Mouse (Mus musculus) adrenal gland, adult 8-10 months (tissue): ENCODE data around the gene Stk32c. TPM values are rescaled to one million over a fixed set of nuclear protein-coding genes. Genes with fewer than 3 reads are reported as not detected.

Source experiments
- DNase-seq: peaks from one replicate; pipeline ENCODE4 v3.0.0; 2022
- total RNA-seq, 4 experiments: library from RNA; stranded (reverse); gene quantifications; 2 replicates each; pipeline ENCODE4 v1.2.4; 2022

Gene Stk32c
- total RNA-seq, 4 experiments from 2014 or later: 4.0 to 6.7 (median 5.4) TPM

DNA sequence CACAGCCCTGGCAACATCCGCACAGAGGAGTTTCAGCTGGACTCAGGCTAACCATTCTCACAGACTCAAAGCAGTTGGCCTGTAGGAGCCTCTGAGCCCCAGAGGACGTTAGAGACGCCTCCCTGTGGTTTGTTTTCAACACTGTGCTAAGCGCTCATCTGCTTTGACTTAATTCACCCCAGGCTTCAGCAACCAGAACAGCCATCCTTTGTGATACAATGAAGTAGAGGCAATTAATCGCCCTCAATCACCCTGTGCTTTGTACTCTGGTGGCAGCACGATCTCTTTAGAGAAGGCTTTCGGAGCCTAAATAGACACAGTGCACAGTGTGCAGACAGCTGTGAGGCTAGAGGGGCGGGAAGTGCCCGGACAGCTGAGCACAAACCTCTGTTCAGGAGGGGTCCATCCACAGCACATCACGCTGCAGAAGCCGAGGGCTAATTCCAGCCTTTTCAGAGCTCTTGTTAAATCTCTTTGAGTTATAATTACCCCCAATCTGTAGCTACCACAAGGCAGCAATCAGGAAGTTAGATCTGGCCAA, 73.1 kb downstream of the Stk32c start:
- no peak for DNase-seq

DNA sequence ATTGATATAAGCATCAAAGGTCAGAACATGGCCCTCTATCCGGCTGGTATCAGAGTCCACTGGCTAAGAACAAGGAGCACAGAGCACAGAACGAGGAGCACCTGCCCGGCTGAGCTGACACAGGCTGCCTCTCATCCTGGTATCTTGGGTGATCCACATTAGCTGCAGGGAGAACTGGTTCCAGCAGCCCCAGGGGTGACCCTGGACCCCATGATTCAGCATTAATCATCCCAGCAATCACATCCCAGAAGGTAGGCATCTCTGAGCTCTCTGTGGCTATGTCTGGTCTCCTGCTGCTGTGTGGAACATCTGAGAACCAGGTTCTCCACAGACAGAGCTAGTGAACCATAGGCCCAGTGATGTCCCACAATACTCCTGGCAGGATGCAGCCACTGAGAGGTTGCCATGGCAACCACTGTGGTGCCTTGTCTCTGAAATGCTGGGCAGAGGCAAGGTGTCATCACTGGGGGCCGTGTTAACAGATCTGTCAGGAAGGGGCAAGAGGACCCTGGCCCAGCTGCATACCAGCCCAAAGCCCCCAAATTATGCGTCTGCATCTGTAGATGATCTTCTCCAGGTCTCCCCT, 76.1 kb downstream of the Stk32c start:
- DNase-seq: no peak

DNA sequence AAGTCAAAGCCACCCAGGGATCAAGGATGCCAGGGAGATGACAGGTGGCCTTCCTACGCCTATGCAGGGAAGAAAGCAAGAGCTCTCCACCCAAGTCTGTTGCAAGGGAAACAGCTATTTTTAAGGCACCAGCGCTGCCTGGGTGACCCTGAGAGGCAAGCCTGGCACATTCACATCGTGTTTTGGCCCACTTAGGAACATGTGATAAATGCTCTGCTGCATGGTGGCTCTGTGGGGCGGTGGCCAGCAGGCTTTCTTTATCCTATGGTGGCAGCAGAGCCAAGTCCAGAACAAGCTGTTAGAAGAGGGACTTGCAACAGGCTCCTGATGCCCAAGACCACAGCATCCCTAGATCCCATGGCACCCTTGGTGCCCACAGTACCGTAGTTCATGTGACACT, 77.9 kb downstream of the Stk32c start:
- no peak for DNase-seq

DNA sequence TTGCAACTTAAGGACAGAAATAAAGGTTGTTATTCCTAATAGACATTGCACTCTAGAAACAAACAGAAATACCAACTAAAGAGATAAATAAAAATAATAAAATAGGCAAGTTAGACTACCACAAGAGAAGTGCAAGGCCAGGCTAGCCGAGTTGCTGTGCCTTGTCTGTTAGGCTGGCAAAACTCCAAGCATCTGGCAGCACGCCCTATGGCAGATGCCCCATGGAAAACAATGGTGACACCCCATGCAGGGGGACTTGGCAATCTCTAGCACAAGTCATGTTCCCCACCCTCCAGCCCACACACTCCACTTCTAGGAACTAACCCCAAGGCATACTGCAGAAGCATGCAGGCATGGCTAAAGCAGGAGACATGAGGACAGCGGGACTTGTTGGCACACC, 79.7 kb downstream of the Stk32c start:
- DNase-seq: peak; percentile 41

DNA sequence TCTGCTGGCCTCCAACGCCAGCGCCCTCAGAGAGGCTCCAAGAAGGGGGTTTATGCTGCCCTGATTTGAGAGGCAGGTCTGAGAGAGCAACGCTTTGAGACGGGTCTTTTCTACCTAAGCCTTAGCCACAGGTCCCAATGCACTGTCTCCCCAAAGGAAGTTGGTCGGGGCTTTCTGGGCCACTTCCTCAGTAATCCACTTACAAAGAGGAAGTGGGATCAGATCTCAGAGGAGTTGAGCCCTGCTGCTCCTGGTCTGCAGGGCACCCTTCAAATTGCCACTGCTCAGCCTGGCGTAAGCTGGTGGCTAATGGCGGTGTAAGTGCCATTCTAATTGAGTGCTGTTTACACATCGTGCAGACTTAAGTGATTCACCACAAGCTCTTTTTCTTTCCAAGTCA, 81.6 kb downstream of the Stk32c start:
- DNase-seq: no peak

DNA sequence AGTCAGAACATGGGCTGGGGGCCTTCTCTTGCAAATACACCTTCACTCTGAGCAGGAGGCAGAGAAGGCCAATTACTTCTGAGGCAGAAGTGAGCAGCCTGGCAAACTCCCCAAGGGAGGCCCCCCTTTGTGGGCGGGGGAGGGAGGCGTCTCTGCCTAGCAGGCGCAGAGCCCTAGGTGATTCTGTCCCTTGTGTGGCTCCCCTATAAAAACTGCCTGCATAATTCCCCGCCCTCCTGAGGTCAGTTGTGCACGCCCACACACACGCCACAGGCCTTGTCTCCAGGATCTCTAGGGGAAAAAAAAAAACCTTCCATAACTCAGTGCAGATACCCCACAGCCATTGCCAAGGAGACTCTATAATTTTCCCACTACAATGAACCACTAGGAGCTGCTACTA, 82.7 kb downstream of the Stk32c start:
- no peak for DNase-seq

DNA sequence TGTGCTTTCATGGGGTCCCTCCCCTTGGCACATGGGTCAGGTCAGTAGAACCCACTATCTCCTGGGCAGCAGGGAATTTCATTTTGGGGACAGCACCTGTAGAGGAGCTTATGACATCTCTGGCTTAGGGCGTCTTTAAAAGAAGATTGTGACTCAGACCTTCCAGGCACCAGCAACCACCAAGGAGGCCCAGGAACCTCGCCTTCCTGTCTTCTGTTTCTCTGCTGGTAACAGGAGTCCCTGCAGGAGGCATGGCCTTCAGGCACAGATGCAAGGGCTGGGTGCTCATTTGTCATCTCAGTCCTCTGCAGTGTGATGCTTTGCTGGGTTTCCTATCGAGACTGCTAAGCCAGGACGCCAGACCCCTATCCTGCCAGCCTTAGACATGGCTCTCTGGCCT, 84.1 kb downstream of the Stk32c start:
- DNase-seq: no peak

DNA sequence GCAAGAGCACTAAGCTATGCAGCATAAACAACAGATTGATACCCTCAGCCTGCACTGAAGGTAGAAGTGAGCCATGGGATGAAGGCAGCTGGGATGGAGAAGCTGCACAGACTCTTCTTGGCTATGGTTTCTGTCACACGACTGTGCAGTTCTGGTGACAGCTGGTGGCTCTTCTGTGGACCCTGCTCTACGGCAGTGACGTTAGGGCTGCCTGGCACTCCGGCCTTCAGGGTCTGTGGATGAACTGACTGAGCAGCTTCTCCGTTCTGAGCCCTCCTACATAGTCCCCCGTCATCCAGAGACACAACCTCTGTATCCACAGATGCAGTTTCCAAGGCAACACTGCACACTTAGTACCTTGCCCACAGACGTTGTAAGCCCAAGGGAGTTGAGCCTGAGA, 86.6 kb downstream of the Stk32c start:
- DNase-seq: no peak

DNA sequence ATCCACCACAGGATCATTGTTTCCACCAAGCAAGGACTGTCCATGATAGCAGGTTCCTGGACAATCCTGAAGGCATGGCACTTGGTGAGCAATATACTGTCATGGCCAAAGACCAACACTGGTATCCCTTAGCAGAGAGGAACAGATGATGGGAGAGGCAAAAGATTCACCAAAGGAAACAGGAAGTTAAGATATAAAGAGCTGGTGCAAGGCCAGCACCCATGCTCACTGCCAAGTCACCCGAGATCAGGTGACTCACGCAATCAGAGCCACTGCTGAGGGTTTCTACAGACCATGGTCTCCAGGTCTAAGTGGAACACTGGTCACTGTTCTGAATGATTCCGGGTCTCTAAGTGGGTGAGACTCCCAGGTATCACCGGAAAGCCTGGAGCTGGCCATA, 87.2 kb downstream of the Stk32c start:
- no peak for DNase-seq

DNA sequence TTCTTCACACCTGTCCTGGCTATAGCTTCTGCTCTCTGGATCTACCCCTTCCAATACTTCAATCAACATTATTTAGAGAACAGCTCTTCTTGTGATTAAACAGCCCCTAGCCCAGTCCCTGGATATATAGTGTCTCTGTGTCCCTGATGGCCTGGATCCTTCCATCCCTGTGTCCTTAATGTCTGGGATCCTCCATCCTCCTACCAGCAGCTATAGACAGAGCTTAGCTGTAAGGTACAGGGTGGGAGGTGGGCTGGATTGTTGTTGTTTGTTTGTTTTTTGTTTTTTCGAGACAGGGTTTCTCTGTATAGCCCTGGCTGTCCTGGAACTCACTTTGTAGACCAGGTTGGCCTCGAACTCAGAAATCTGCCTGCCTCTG, 93.3 kb downstream of the Stk32c start:
- DNase-seq: no peak

DNA sequence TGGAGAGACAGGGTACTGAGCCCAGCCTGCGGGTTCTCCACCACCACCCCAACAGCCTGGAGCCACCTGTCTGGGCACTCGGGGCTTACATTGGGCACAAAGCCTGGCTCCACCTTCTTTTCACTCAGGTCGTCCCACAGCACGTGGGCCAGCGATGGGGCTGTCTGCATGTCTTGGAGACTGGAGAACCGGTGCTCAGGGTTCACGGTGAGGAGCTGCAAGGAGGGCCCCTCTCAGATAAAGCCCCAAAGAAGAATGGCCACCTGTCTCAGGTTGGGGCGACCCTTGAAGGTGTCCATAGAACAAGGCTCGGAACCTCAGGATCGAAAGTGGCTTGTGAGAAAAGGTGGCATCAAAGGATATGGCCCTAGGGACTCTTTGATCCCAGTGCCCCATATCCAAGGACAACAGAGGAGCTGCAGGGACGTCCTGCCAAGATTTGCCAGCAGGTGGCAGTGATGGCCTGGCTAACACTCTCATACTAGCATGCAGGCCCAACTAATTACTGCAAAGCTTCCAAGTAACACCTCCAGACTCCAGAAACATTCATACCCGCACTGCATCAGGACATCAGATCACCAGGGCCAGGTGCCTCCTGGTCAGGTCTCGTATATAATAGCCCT, 93.8 kb downstream of the Stk32c start:
- DNase-seq: peak; percentile 72

DNA sequence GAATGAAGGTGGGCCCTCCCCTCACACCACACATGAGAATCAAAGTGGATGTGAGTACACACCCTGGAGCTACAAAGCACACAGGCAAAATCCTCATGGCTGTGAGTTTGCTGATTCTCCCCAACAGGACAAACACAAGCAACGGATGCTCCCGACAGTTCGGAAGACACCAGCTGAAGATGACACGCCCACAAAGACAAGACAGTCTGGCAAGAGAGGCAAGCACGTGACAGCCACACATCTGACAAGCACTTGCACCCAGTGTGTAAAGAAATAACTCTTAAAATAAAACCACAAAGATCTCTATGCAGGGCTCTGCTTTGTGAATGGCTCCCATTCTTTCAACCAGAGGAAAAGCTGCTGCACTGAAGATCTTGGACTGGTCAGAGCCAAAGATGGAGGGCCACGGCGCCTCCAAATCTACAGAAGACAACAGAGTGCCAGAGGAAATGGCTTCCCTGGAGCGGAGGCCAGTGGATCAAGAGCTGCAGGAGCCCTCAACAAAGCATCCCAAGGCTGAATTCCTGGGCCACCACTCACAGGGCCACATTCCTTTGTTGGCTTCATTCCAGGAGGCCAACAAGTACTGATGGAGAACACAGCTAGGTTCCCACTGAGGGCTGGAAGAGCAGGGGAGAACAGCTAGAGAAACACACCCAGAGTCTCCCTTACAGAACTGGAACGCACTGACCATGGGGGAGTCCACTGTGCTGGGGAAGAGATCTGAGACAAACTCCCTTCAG, 105.0 kb downstream of the Stk32c start:
- peak; percentile 51 for DNase-seq

DNA sequence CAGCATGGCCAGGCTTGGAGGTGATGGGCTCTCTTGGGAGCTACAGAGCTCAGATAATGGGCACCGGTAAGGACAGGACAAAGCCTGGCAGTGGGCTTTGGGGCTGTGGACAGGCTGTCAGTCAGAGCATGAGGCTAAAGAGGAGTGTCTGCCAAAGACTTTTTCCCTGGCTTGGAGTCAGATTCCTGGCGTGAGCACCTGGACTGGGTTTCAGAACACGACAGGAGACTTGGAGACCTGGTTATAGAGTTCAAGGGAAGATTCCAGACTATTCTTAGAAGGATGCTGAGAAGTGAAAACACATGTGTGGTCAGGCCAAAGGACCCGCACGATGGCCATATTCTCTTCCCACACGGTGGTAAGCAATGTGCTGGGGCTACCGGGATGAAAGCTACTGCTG, 107.4 kb downstream of the Stk32c start:
- DNase-seq: no peak

DNA sequence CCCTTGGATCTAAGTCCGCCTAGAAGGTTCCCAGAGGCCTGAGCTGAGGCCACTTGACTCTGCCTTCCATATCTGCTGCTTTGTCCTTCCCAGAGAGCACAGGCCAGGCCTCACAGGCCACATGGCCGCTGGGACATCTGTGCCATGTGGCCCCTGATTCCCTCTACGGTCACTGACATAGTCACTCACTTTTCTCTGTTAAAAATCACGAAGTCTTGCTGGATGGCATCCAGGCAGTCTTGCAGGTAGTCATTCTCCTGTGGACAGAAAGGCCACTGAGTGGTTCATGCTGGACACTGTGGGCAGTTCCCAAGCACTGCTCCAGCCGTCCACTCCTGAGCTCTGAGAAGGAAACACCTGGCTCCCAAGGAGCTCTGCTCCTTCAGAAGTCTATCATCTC, 108.0 kb downstream of the Stk32c start:
- no peak for DNase-seq

DNA sequence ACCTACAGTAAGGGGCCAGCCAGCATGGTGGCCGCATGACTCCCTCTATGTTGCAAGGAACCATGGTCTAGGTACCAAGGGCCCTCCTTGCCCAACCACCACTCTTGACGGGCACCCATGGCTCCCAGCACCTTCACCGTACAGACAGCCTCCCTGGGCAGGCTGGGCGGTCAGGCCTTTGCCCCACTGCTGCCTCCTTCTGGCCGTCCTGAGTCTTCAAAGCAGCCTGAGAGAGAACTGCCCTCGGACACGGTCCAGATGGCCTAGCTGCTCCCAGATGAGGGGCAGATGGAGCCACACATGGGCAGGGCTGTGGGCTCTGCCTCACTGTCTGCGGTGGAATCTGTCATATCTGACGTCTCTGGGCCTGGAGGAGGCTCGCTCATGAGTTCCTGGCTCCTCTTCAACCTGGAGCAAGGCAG, 109.1 kb downstream of the Stk32c start:
- no peak for DNase-seq

DNA sequence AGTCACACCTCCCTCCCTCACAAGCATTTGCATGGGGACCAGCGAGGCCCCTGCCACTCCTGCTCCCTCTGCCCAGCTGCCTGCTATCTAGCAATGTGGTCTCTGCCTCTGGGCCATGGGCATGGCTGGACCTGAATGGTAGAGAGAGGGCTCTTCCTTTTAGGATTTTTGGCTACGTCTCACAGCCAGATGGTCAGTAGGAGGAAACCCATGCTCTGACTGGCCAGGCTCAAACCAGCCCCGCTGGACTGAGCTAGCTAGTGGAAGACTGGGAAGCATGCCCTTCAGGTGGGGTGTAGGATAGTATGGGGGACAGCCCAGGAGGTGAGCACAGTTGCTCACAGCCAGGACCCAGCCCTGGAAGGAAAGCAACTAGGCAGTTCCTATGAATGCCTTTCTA, 111.3 kb downstream of the Stk32c start:
- no peak for DNase-seq

DNA sequence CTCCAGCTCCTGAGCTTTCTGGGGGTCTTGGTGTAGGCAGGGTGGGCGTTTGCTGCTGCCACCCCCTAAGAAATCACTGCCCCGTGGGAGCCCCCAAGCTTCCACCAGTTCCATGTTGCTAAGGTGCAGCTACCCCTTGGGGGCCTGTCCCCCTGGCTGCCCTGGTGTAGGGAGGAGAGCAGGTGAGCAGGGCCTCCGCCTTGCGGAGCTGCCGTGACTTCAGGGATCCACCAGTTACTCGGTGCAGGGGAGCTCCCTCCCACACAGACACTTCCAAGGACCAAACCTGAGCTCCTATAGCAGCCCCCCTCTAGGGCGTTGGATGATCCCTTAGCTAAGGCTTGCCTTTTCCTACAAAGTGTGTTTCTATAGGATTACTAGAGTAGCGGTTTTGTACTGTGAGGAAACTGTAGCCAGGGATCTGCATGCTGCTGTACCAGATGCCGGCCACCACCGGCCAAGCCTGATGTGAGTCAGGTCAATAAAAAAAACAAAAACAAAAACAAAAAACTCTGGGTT, 111.8 kb downstream of the Stk32c start:
- DNase-seq: no peak

DNA sequence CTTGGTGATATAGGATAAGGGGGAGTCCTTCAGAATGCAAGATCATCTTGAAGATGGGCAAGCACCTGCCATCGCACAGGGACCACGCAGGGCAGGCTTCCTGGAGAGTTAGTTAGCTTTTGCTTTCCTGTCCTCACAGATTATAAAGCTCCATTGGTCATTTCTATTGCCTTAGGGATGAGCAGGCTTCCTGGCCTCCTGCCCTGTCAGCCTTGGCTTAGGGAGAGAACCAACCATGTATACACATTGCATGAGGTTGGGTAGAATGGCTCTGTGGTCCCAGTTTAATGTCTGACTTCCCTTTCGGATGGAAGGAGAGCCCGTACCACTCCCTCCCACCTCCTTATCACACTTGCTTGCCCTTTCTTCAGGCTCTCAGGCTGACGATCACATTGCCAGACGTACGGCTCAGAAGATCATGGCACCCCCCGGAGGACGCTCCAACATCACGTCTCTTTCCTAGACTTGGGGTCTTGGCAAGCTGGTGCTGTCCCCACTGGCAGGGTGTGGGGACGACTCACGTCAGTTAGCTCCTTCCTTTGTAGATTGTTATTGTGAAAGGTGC, 112.5 kb downstream of the Stk32c start:
- no peak for DNase-seq

DNA sequence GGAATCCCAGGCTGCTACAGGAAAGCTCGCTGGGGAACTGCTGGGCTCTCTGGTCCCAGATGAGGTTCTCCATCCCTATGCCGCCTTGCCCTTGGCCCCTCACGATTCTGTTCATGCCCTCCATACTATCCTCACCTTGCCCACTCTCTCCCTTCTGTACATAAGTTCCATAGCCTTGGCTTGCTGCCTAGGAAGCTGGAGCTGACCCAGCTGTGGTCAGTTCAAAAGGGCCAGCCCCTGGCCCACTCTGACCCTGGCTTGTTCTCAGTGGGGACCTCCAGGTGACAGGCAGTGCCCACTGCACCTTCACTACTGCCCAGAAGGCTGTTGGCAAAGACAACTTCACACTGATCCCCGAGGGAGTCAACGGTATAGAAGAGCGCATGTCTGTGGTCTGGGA, 116.7 kb downstream of the Stk32c start:
- no peak for DNase-seq

DNA sequence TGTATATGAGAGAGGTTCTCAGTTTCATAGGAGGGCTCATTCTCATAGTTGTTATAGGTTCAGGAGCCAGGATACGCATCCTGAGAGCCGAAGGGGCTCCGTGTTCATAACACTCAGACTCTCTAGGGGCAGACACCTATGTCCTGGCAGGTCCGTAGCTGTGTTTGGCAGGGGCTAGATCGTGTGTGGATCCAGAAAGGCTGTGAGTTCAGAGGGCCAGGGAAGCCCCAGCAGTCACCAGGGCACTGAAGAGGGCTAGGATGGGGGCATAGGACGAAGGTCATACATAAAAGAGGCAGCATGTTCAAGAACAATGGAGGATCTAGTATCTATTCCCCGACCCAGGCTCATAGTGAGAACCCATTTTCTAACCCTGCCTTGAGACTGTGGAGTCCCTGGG, 117.8 kb downstream of the Stk32c start:
- no peak for DNase-seq

DNA sequence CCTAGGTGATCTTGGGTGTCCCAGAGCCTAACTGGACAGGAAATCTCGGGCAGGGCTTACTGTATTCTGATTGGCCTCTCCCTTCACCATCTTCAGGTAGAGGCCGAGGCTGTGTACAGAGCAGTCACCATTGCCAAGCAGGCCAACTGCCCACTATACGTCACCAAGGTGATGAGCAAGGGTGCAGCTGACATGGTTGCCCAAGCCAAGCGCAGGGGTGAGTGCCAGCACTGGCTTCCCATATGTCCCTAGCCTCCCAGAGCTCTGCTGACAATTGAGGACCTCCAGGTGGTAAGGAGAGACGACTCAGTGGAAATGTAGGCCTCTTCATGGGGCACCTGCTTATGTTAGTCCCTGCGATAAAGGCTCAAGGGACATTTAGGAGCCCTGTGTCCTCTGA, 118.3 kb downstream of the Stk32c start:
- no peak for DNase-seq

DNA sequence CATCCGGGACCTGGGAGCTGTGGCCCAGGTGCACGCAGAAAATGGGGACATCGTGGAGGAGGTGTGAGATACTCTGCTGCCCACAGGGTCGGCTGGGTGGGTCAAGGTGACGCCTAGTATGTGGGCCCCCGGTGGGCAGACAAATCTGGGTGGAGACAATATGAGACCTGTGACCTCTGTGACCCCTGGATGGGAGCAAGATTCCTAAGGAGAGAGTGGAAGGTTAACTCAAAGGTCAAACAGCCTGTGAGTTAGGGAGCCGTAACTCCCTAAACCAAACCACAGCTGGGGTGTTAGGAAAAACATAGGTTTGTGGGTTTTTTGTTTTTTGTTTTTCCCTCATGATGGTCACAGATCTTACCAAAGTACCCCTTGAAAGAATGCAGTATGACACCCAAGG, 119.3 kb downstream of the Stk32c start:
- DNase-seq: no peak

DNA sequence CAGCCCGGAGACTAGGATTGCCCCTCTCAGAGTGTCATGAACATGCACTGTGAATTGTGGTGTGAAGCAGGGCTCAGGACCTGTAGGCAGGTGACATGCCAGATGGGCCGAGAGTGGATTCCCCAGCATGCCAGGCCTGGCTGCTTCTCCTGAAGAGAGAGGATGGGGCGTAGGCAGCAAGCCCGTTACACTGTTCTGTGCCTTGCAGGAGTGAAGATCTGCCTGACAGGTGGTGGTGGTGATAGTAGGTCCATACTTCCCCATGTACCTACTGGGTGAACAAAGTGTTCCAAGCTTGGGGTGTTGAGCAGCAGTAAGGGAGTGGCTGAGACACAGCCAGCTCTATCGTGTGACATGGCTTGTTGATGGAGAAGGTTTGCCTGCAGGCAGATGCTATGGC, 120.0 kb downstream of the Stk32c start:
- DNase-seq: no peak
